In genomic region chr16:55894893-55895650, GRCm38 (mm10) we compare ENCODE assay signal across 8 mouse cellular contexts. TPM values are rescaled to one million over a fixed set of nuclear protein-coding genes. Genes with fewer than 3 reads are reported as not detected.
DNase-seq lines count a peak whose midpoint lies in the region; TF ChIP-seq lines count a peak whose summit lies in the region.

Gene Nxpe3 (minus strand): TSS chr16:55895285.

- intact Hi-C loops in gastrocnemius, adult 2 months (cut with DNase I) = no loop called here

- peak within 1 kb of the TSS; percentile 97 for H3K4me3 ChIP-seq in gastrocnemius, adult 2 months
- H3K4me3 ChIP-seq in megakaryocyte, embryonic 14.5 days (replicated peaks) = peak within 1 kb of the TSS; percentile 95

- H3K9me3 ChIP-seq in megakaryocyte, embryonic 14.5 days = no peaks in the 10 kb centered on the region

- H3K27me3 ChIP-seq in megakaryocyte, embryonic 14.5 days (replicated peaks) = no peaks in the 10 kb centered on the region

- peaks cover 68% of the 10 kb centered on the region for H3K4me1 ChIP-seq in megakaryocyte, embryonic 14.5 days

- peak; percentile 24; the same call in 1 of the 2 replicates for TF ChIP-seq CTCF in gastrocnemius, adult 2 months (IDR thresholded peaks at IDR 0.05)

- peaks cover 9% of the 10 kb centered on the region for H3K36me3 ChIP-seq in megakaryocyte, embryonic 14.5 days (replicated peaks; ENCODE audit: low read length)

- peak within 1 kb of the TSS; percentile 91 for H3K27ac ChIP-seq in gastrocnemius, adult 2 months

- DNase-seq in ZHBTc4 (ENCODE audit: low read depth, low spot score) = peak; percentile 94
- DNase-seq in cerebellum, postnatal 4 days (ENCODE audit: low spot score in 2 of 2) = peak; percentile 67 to 86
- DNase-seq in gastrocnemius, adult 2 months = peak; percentile 91
- peak; percentile 30 for DNase-seq in hindlimb bud, embryonic 11.5 days (ENCODE audit: extremely low spot score, low read depth, low spot score)
- peak; percentile 84 to 85 for DNase-seq in left cerebral cortex, adult 8-10 months (ENCODE audit: low spot score in 2 of 2)
- peak; percentile 92 to 94 for DNase-seq in right cerebral cortex, postnatal 10 days (ENCODE audit: low spot score in 2 of 2)
- peak; percentile 73 to 78 for DNase-seq in urinary bladder, postnatal 4 days (ENCODE audit: low spot score in 2 of 2)

RNA-seq across cellular contexts. Expression of gene Nxpe3, which starts in this region (rescaled TPM):
- total RNA-seq in gastrocnemius, adult 2 months (2021) = under 1 TPM; 0.39 to 0.56 TPM
- 10 to 100 TPM; 11.3 to 13.0 (median 11.6) TPM for total RNA-seq in left cerebral cortex, adult 8-10 months (2022)
- polyA plus RNA-seq in megakaryocyte, embryonic 14.5 days (2012; ENCODE audit: insufficient read depth, low replicate concordance) = 0.32 TPM in 1 of 2 replicates, not detected in the other

Comparison
In these comparisons a context has a peak if more than half of its experiments do, and no peak if none do; other contexts are left out.
1. Peak in every context shown above with its lines: DNase-seq, H3K4me3 ChIP-seq and H3K27ac ChIP-seq.
2. RNA of gene Nxpe3 (total RNA-seq): 11.3 to 13.0 TPM in left cerebral cortex, adult 8-10 months; 0.39 to 0.56 TPM in gastrocnemius, adult 2 months; every median in the first group is over 4 times any median in the second.
3. Peak in DNase-seq, H3K4me3 ChIP-seq and H3K27ac ChIP-seq in gastrocnemius, adult 2 months; RNA of the gene not detected or under 1 TPM.
4. DNase-seq: peak in every context shown above with its lines; median percentile 94 in ZHBTc4; 93 in right cerebral cortex, postnatal 10 days; 91 in gastrocnemius, adult 2 months; 84 in left cerebral cortex, adult 8-10 months; 76 in cerebellum, postnatal 4 days; 76 in urinary bladder, postnatal 4 days; 30 in hindlimb bud, embryonic 11.5 days.